Mouse (Mus musculus) gastrocnemius, postnatal 4 days (tissue): ENCODE measurements around the gene Tnfaip8l3. TPM values are rescaled to one million over a fixed set of nuclear protein-coding genes. Genes with fewer than 3 reads are reported as not detected.
A peak's percentile ranks its signal among the peaks of the same experiment; 100 is the strongest.

Source experiments
- DNase-seq, 2 experiments: peaks; one replicate each; pipeline ENCODE4 v3.0.0; 2021 to 2022; ENCODE audit warnings: low spot score in 2 of 2, mixed read lengths in 2 of 2
- long read RNA-seq, 2 experiments: library from polyadenylated mRNA; stranded (forward); transcript quantifications; one replicate each; pipeline ENCODE4 v2.0.0; 2021
- total RNA-seq, 2 experiments: library from RNA; stranded (reverse); gene quantifications; 2 replicates each; pipeline ENCODE4 v1.2.3; 2021

Gene Tnfaip8l3
- under 1 TPM; 0.13 to 0.25 TPM for total RNA-seq
- long read RNA-seq, experiment 1 = 0 reads
- long read RNA-seq, experiment 2 = 0 reads

- peak in 1 of 2 experiments; percentile 29 for DNase-seq
Observed at GRCm38 (mm10) chr9:54068032-54068649, at the start of gene Tnfaip8l3. Gene Tnfaip8l3, minus strand, starts transcription at chr9:54068388.

DNA sequence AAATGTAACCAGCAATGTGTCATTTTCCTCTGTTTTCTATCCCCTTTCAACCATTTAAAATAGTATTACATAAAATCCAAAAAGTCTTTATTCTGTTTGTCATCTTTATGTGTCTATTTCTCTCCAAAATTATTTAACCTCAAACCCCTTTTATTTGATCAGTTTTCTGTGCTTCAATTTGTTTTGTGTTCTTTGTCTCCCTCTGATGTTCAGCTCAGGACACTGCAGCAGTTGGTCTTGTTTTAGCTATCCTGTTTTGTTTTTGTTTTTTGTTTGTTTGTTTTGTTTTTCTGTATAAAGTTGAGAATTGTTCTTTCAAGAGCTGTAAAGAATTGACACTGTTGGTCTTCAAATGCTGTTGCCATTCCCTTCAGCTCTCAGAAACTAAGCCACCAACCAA is 44.5 kb upstream of the Tnfaip8l3 start:
- DNase-seq = no peak

GRCm38 (mm10) chr9:54098636-54099035 is 30.4 kb upstream of the Tnfaip8l3 start:
- DNase-seq = no peak

DNA sequence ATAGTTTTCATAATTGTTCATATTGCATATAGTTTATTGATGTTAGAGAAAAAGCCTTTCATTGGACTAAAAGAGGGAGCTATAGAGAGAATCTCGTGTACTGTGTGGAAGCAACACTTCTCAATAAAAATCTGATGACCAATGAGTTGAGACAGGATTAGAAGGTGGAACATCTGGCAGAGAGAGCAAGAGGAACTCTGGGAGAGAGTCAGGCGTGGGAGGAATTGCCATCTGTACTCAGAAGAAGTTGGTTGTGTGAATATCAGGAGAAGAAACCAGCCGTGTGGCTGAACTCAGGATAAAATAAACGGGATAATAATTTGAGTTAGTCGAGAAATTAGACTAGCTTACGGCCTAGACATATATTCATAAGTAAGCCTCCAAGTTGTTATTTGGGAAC is 28.9 kb upstream of the Tnfaip8l3 start:
- no peak for DNase-seq

DNA sequence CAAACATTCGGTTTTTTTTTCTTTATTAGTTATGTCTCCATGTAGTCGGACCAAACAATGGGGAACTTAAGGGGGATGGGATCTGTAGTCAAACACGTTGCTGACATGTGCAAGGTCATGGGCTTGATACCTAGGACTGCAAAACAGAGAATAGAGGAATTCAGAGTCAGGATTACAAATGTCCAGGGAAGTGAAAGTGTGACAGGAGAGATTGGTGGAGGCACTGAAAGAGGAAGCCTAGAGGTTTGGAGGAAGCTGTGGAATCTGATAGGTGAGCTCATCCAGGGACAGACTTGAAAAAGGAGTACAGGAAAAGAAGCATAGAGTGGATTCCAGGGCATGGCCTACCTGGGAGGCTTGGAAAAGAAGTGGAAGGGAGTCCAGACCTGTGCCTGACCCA is 16.1 kb upstream of the Tnfaip8l3 start:
- no peak for DNase-seq

GRCm38 (mm10) chr9:54077740-54078139 is 9.6 kb upstream of the Tnfaip8l3 start:
- DNase-seq = no peak

GRCm38 (mm10) chr9:54074901-54075300 is 6.7 kb upstream of the Tnfaip8l3 start:
- DNase-seq = no peak

DNA sequence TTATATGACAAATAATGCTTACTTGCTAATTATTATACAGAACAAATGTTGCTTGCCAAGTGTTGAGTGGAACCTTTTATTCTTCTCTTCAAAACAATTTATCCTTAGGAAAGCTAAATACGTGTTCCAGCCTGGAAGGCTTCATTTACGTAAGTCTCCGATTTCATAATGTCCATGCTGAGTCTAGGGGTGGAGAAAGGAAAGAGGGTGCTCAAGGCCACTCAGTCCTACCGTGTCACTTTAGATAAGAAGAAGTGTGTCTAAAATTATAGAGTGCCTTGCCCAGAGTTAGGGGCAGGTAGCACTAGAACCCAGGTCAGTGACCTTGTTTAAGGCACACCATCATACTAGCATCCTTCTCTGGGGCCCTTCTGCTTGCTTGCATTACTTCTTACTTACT is 5.5 kb upstream of the Tnfaip8l3 start:
- no peak for DNase-seq

- no peak for DNase-seq
Observed at GRCm38 (mm10) chr9:54071474-54072095, 3.4 kb upstream of the Tnfaip8l3 start.

GRCm38 (mm10) chr9:54069204-54069603 is 1.0 kb upstream of the Tnfaip8l3 start:
- no peak for DNase-seq

- peak in 1 of 2 experiments; percentile 46 for DNase-seq
Observed at GRCm38 (mm10) chr9:54068777-54069176, 589 bp upstream of the Tnfaip8l3 start.

DNA sequence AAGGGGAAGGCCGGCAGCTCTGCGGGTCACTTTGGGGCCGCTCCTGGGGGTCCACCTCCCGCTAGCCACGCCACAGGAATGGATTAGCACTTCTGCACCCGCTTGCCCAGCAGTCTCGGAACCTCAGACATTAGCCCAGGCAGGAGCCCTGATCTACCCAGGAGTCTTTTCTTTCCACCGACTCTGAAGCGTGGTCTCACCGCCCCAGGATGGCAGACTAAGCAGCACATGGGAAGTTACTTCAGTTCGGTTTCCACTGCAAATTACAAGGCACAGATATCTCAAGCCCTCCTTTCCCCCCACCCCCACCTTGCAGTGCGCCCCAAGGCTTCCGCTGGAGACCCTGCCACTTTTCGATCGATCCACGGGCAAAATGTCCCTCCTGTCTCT is 551 bp downstream of the Tnfaip8l3 start:
- DNase-seq = no peak

DNA sequence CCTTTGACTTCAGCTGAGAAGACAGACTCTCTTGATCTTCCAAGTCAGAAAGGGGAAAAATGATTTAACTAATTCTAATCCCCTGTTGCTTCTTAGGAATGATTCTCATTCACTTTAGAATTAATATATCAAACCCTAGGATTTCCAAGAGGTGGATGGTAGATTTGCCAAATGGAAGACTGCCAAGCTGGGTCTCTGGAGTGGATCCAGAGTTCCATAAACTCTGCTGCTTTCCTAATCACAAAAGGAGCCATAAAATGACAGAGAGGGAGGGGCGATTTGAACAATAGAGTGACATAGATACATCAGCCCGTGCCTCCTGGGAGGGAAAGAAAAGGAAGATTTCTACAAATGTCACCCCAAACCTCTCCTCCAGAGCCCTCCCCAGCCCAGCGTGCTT is 3.4 kb downstream of the Tnfaip8l3 start:
- no peak for DNase-seq

DNA sequence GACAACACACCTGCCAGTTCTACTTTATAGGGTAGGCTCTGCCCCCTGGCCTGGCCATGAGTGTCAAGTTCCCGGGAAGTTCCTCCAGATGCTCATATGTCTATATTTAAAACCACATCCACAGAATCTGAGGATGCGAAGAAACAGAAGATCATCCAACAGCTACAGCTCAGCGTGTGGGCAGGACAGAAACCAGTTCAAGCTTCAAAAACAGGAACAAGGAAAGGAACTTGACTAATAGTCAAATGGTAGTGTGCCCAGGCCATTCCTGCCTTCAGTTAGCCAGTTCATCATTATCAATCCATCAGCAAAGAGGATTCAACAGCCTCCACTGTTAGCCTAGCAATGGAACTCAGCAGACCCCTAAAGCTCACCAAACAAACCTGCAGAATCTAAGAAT is 4.5 kb downstream of the Tnfaip8l3 start:
- no peak for DNase-seq

DNA sequence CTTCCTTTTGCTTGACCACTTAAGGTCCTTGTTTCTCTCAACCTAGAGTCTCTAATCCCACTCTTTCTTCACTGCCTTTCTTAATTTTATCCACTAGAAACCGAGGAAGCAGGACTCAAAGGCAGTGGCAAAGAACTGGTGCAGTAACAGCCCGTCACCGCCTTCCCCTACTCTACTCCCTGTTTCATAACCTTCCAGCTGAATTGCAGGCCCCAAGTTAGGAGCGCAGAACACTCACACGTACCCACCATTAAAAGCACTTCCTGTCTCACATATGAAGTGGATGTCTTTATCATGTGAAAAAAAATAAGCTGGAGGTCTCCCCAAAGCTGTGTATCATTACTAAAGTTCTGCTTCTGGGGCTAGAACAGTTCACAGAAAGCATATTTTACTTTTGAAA is 6.5 kb downstream of the Tnfaip8l3 start:
- DNase-seq = no peak

- DNase-seq = no peak
Observed at GRCm38 (mm10) chr9:54051298-54052068, 16.7 kb downstream of the Tnfaip8l3 start.

DNA sequence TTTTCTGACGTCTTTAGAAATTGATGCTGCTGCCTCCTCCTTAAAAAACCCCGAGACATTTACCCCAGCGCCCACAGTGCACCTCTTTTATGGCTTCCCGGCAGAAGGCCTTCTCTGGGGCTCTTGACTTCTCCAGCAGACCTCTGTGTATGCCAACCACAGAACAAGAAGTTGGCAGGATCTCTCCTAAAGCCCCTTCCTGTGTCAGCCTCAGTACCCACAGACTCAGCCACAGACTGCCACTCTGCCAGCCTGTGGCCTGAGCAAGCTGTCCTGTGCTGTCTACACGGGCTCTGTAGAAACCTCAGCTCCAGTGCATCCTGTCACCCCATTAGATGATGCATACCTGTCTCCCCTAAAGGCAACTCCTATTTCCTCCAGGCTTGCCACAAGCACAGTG is 19.2 kb downstream of the Tnfaip8l3 start:
- no peak for DNase-seq

DNA sequence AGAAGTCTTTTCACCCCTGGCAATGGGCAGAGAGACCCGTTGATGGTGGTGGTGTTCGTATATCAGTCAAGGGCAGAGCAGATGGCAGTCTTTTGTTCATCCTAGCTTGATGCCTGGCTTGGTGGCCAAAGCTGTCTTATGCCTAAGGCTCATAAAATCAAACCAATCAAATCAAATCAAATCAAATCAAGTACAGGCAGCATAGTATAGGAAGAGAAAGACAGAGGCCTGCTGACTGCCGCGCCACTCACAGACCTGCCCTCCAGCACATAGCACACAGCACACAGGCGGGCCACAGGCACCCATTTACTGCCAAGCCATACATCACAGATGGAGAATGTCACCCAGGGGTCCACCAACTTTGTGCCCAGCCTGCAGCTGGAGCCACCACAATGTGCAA is 25.1 kb downstream of the Tnfaip8l3 start:
- no peak for DNase-seq

DNA sequence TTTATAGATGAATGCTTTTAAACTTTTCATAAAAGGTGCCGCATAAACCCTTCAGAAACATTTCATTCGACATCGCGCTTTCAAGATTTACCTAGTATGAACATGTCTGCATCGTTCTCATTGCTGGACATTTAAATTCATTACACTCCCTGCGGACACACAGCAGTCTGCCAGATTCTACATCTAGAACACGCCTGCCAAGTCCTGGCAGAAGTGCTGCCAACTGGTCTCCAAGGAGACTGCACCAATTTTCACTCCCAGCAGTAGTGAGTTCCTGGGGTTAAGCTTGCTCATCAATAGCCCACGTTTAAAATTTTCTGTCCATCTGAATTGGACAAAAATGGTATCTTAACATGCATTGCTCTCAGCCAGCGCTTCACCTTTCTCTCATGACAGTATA is 30.5 kb downstream of the Tnfaip8l3 start:
- DNase-seq = no peak

DNA sequence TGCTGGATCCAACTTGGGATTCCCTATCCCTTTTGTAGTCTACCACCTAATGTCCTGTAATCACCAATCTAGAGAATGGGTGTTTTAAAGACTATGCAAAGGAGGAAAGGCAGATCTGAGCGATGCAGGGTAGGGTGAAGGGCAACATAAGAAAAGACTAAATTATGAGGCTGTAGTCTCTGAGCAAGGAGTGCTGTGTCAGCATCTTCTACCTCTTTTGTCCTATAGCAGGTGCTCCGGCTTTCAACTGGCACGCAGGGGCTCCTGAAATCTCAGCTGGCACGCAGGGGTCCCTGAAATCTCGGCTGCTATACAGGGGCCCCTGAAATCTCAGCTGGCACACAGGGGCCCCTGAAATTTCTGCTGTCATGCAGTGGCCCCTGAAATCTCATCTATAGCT is 33.5 kb downstream of the Tnfaip8l3 start:
- DNase-seq = no peak

DNA sequence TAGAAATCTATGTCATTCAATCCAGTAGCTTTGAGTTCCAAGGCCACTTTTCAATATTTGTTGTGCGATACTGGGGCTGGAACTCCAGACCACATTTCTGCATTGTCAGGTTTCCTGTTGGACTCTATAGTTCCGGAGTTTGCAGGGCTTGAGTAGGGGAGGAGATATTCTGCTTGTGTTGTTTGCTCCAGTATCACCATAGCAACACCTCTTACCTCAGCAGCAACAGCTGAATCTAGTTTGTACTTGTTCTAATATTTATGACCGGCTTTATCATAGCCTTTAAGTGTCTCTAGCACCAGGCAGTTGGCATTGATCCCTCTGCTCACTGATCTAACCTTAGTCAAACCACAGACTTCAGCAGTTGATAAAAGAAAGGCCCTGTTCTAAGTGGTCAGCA is 45.4 kb downstream of the Tnfaip8l3 start:
- no peak for DNase-seq

DNA sequence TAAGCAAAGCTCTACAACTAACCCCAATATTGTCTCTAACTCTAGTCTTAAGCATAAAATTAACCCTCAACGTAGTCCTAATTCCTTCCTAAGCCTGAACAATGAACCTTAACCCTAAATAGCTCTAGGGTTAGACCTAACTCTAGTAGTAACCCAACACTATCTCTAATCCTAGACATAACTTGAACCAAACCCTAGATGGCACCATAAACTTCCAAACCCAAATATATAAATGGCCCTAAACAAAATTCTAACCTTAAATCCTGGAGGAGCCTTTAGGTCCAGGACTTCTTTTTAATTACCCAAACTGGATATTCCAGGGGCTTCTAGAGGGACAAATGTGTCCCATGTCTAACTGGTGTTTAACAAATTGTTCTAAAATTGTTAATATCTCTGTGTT is 73.7 kb downstream of the Tnfaip8l3 start:
- DNase-seq = no peak
